ENCODE assay signal across 7 mouse cellular contexts in the genomic region with DNA sequence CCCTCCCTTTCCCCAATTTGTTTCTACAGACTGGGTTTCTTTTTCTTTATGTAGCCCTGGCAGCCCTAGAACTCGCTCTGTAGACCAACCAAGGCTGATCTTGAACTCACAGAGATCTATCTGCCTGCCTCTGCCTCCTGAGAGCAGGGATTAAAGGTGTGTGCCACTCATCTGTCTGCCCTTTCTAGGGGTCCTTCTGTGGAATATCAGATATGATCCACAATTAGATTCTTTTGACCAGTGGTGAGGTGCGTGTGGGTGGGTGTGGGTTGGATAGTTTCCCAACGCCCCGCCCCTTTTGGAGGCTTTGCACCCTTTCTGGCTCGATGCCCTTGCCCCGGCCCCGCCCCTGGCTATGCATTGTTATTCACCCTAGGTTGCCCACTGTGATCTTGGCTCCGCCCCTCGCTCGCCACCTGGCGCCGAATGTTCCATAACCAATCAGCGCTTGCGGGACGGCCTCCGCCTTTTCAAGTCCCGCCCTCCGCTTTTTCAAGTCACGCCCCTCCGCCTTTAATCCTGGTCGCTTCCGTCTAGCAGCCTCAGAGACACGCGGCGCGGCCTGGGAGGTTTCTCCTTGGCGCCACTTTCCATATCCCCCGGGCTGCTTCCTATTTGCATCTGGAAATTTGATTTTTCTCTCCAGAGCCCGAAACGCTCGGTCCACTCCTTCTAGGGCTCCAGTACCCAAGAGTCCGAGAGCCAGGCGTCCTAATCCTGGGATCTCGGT. TPM values are rescaled to one million over a fixed set of nuclear protein-coding genes. Genes with fewer than 3 reads are reported as not detected.
A peak's percentile ranks its signal among the peaks of the same experiment; 100 is the strongest.
DNase-seq lines count a peak whose midpoint lies in the region; ATAC-seq lines count a peak whose summit lies in the region.

A gene (plus strand): TSS at position 516 of the 730 bp plus-strand sequence.

- H3K4me3 ChIP-seq in embryonic facial prominence, embryonic 10.5 days: peak within 1 kb of the TSS; percentile 80
- H3K4me3 ChIP-seq in limb, embryonic 10.5 days: peak within 1 kb of the TSS; percentile 85
- peak within 1 kb of the TSS; percentile 57 for H3K4me3 ChIP-seq in midbrain, embryonic 13.5 days (replicated peaks)

- 0 out of 2 replicates have a peak, but pooled peaks cover 4% of the 10 kb centered on the region for H3K9me3 ChIP-seq in embryonic facial prominence, embryonic 10.5 days
- H3K9me3 ChIP-seq in limb, embryonic 10.5 days (replicated peaks): peaks cover 4% of the 10 kb centered on the region; the same call in 1 of the 2 replicates
- no peaks in the 10 kb centered on the region for H3K9me3 ChIP-seq in midbrain, embryonic 13.5 days

- no peaks in the 10 kb centered on the region for H3K27me3 ChIP-seq in embryonic facial prominence, embryonic 10.5 days (replicated peaks; ENCODE audit: low read depth, poor library complexity, severe bottlenecking)
- no peaks in the 10 kb centered on the region for H3K27me3 ChIP-seq in limb, embryonic 10.5 days (ENCODE audit: low read depth, poor library complexity, severe bottlenecking)
- H3K27me3 ChIP-seq in midbrain, embryonic 13.5 days: 0 out of 2 replicates have a peak, but pooled peaks cover 14% of the 10 kb centered on the region

- peak within 1 kb of the TSS; percentile 86 for H3K27ac ChIP-seq in embryonic facial prominence, embryonic 10.5 days (replicated peaks)
- H3K27ac ChIP-seq in limb, embryonic 10.5 days: peak within 1 kb of the TSS; percentile 81
- no peak within 1 kb of the TSS for H3K27ac ChIP-seq in midbrain, embryonic 13.5 days

- H3K4me2 ChIP-seq in midbrain, embryonic 13.5 days (replicated peaks): peak within 1 kb of the TSS; percentile 96

- ATAC-seq in granulocyte monocyte progenitor cell, adult 5-6 weeks (replicated peaks; ENCODE audit: poor library complexity, severe bottlenecking): peak; percentile 81
- ATAC-seq in midbrain, embryonic 13.5 days: peak; percentile 80

- 3% methylated on average over 34 of the region's 34 CpGs for whole genome bisulfite sequencing in embryonic facial prominence, embryonic 10.5 days
- 3% methylated on average over 34 of the region's 34 CpGs for WGBS in limb, embryonic 10.5 days
- 2% methylated on average over 34 of the region's 34 CpGs for WGBS in midbrain, embryonic 13.5 days

- H3K9ac ChIP-seq in midbrain, embryonic 13.5 days (replicated peaks): peak within 1 kb of the TSS; percentile 75

- H3K4me1 ChIP-seq in embryonic facial prominence, embryonic 10.5 days: peaks cover 51% of the 10 kb centered on the region
- peaks cover 46% of the 10 kb centered on the region for H3K4me1 ChIP-seq in limb, embryonic 10.5 days
- peaks cover 42% of the 10 kb centered on the region for H3K4me1 ChIP-seq in midbrain, embryonic 13.5 days (replicated peaks)

- DNase-seq in adrenal gland, adult 8-10 months: peak; percentile 88
- peak; percentile 96 for DNase-seq in embryonic facial prominence, embryonic 10.5 days (ENCODE audit: low spot score)
- DNase-seq in kidney, adult 11 months: peak; percentile 96
- DNase-seq in limb, embryonic 10.5 days (ENCODE audit: low spot score): peak; percentile 95
- DNase-seq in spleen, adult 12 weeks (ENCODE audit: low spot score): peak; percentile 88

- peaks cover 17% of the 10 kb centered on the region for H3K36me3 ChIP-seq in embryonic facial prominence, embryonic 10.5 days (replicated peaks)
- H3K36me3 ChIP-seq in limb, embryonic 10.5 days: peaks cover 10% of the 10 kb centered on the region
- no peaks in the 10 kb centered on the region for H3K36me3 ChIP-seq in midbrain, embryonic 13.5 days

RNA-seq across cellular contexts. Expression of the gene that starts here (rescaled TPM):
- 100 to 1,000 TPM in 1 of 4 experiments, 10 to 100 TPM in 3; 77.8 to 202 (median 91.2) TPM for total RNA-seq in adrenal gland, adult 8-10 months (2022)
- 37.3 and 40.5 TPM in 2 replicates for polyA plus RNA-seq in embryonic facial prominence, embryonic 10.5 days (2016; fragmentation: Nextera tagmentation; extraction: Ambion mirVana)
- total RNA-seq in granulocyte monocyte progenitor cell, adult 5-6 weeks (2014; fragmentation: Nextera tagmentation): 110 and 118 TPM in 2 replicates
- 46.4 and 47.2 TPM in 2 replicates for total RNA-seq in granulocyte monocyte progenitor cell, adult 5-6 weeks (2017)
- polyA plus RNA-seq in limb, embryonic 10.5 days (2016; fragmentation: Nextera tagmentation; extraction: Ambion mirVana): 48.3 and 48.7 TPM in 2 replicates
- polyA plus RNA-seq in midbrain, embryonic 13.5 days (2015; fragmentation: Nextera tagmentation; extraction: Ambion mirVana): 13.8 and 14.9 TPM in 2 replicates
